Mouse (Mus musculus): ENCODE results near the gene Plppr1. TPM values are rescaled to one million over a fixed set of nuclear protein-coding genes. Genes with fewer than 3 reads are reported as not detected.
"Not testable (repeated sequence)": the region's sequence is repeated elsewhere in the genome, so short reads cannot be mapped to it uniquely, and the experiment has no call there.

The Plppr1 gene
- polyA plus RNA-seq, 1 experiment from 2014 or later, result 10.4 TPM

GRCm38 (mm10) chr4:49299576-49299975 lies 240.5 kb downstream of the Plppr1 start:
- ATAC-seq (ENCODE audit: insufficient number of reproducible peaks, low FRiP score, low TSS enrichment, low read depth), result no peak
- Histone ChIP-seq H3K36me3 (no peaks in the 10 kb centered on the region), H3K9ac (no peak overlapping the region), H3K27me3 (no peaks in the 10 kb centered on the region), H3K4me2 (replicated peaks) (no peak overlapping the region), H3K4me3 (replicated peaks) (no peak overlapping the region), H3K27ac (replicated peaks) (no peak overlapping the region), H3K9me3 (replicated peaks) (no peaks in the 10 kb centered on the region), H3K4me1 (no peaks in the 10 kb centered on the region)
- 30% methylated on average over 1 of the region's 1 CpGs for WGBS

GRCm38 (mm10) chr4:49321903-49322635 lies 263.0 kb downstream of the Plppr1 start:
- ATAC-seq (ENCODE audit: insufficient number of reproducible peaks, low FRiP score, low TSS enrichment, low read depth), result no peak; the same call in 1 of the 2 replicates
- no peak overlapping the region for H3K27ac ChIP-seq (replicated peaks)
- H3K36me3 ChIP-seq, result no peaks in the 10 kb centered on the region
- no peaks in the 10 kb centered on the region for H3K27me3 ChIP-seq
- H3K9me3 ChIP-seq (replicated peaks), result no peaks in the 10 kb centered on the region
- no peaks in the 10 kb centered on the region for H3K4me1 ChIP-seq
- 52% methylated on average over 6 of the region's 6 CpGs for WGBS
- H3K4me2 ChIP-seq (replicated peaks), result no peak overlapping the region
- no peak overlapping the region for H3K9ac ChIP-seq
- H3K4me3 ChIP-seq (replicated peaks), result no peak overlapping the region

DNA sequence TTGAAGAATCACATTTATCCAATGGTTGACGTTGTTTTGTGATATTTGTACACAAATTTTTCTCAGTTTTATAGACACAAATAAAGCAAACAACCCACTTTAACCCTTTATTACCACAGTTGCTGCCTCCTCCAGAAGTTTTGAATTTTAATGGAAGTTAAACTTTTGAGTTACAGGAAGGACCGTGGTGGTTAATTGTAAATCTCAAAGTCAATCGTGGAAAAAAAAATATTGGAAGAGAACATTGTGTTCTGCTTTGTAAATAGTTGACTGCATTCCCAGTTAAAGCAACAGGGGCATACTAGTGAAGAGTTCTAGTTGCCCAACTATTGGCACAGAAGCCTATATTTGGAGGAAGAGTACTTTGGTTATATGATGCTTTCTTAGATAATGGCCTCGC lies 278.9 kb downstream of the Plppr1 start:
- not testable (repeated sequence) for H3K4me3 ChIP-seq (replicated peaks); H3K9ac ChIP-seq; H3K4me2 ChIP-seq (replicated peaks); H3K36me3 ChIP-seq; H3K9me3 ChIP-seq (replicated peaks); H3K27ac ChIP-seq (replicated peaks); H3K27me3 ChIP-seq; ATAC-seq (ENCODE audit: insufficient number of reproducible peaks, low FRiP score, low TSS enrichment, low read depth); H3K4me1 ChIP-seq
- 78% methylated on average over 3 of the region's 4 CpGs for WGBS

DNA sequence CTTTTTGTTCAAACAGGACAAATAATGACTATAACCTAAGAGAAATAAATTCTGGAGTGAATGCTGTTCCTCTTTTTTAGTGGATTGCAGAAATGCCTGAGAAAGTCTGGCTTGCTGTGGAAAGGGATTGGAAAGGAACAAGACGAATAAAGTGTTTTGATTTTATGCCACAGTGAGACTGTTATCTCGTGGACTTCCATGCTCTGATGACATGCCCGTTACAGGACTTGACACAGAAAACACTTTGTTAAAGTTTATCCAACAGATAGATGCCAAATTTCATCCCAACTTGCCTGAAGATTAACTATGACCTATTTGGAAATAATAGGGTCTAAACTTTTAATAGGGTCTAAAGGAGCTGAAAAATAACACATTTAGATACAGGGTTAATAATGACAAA lies 281.0 kb downstream of the Plppr1 start:
- not testable (repeated sequence) for H3K4me3 ChIP-seq (replicated peaks); H3K27me3 ChIP-seq; H3K4me2 ChIP-seq (replicated peaks); ATAC-seq (ENCODE audit: insufficient number of reproducible peaks, low FRiP score, low TSS enrichment, low read depth); H3K27ac ChIP-seq (replicated peaks); H3K4me1 ChIP-seq; H3K9ac ChIP-seq; H3K9me3 ChIP-seq (replicated peaks); H3K36me3 ChIP-seq
- WGBS, result 76% methylated on average over 3 of the region's 3 CpGs

DNA sequence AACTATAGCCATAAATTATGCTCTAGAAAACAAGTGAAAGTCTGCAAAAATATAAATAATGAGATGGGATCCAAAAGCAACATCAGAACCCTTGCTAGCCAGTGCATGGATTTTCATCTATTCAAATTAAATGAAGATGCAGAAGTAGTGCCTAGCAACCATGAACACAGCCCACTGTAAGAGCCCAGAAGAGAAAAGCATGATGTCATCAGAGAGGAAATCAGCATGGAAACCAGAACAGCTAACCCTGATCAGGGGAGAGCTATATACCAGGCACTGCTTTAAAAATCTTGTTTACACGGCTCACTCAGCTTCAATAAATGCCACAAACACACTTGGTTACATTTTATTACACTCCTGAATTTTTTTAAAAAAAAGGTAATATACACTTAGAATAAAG lies 288.9 kb downstream of the Plppr1 start:
- not testable (repeated sequence) for H3K4me3 ChIP-seq (replicated peaks); H3K27ac ChIP-seq (replicated peaks); H3K36me3 ChIP-seq; H3K4me1 ChIP-seq; H3K9ac ChIP-seq; H3K4me2 ChIP-seq (replicated peaks); ATAC-seq (ENCODE audit: insufficient number of reproducible peaks, low FRiP score, low TSS enrichment, low read depth); H3K27me3 ChIP-seq; H3K9me3 ChIP-seq (replicated peaks)
- 69% methylated on average over 1 of the region's 1 CpGs for WGBS

GRCm38 (mm10) chr4:49348677-49349076 lies 289.6 kb downstream of the Plppr1 start:
- Histone ChIP-seq H3K27me3 (no peaks in the 10 kb centered on the region), H3K27ac (replicated peaks) (no peak overlapping the region), H3K9me3 (replicated peaks) (no peaks in the 10 kb centered on the region), H3K4me2 (replicated peaks) (no peak overlapping the region), H3K9ac (no peak overlapping the region), H3K36me3 (no peaks in the 10 kb centered on the region), H3K4me3 (replicated peaks) (no peak overlapping the region), H3K4me1 (no peaks in the 10 kb centered on the region)
- no peak for ATAC-seq (ENCODE audit: insufficient number of reproducible peaks, low FRiP score, low TSS enrichment, low read depth)
- 59% methylated on average over 2 of the region's 2 CpGs for WGBS

- WGBS, result 87% methylated on average over 4 of the region's 4 CpGs
- Histone ChIP-seq H3K27me3 (no peaks in the 10 kb centered on the region), H3K4me3 (replicated peaks) (no peak overlapping the region), H3K4me2 (replicated peaks) (no peak overlapping the region), H3K36me3 (no peaks in the 10 kb centered on the region), H3K27ac (replicated peaks) (no peak overlapping the region), H3K4me1 (no peaks in the 10 kb centered on the region), H3K9ac (no peak overlapping the region), H3K9me3 (replicated peaks) (no peaks in the 10 kb centered on the region)
- ATAC-seq (ENCODE audit: insufficient number of reproducible peaks, low FRiP score, low TSS enrichment, low read depth), result no peak
These were observed 291.4 kb downstream of the Plppr1 start for GRCm38 (mm10) chr4:49350470-49350869.

DNA sequence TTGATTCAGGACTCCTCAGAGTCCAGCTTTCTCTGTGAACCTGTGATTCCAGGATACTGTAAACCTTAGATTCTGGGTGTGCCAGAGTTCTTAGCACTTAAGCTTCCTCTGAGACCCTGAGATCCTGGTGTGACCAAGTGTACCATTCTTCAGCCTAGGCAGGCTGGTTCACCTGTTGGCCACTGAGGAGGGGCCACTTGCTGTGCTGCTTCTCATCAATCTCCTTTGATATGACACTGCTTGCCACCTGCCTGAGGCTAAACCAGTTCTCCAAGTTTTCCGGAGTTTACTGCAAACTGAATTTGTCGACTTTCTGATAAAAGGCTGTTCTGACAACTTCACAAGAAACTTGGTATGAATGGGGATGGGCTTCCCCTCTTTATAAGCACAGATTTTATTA lies 298.0 kb downstream of the Plppr1 start:
- no peak overlapping the region for H3K4me2 ChIP-seq (replicated peaks)
- H3K27me3 ChIP-seq, result no peaks in the 10 kb centered on the region
- H3K36me3 ChIP-seq, result no peaks in the 10 kb centered on the region
- H3K9me3 ChIP-seq (replicated peaks), result no peaks in the 10 kb centered on the region
- H3K27ac ChIP-seq (replicated peaks), result no peak overlapping the region
- ATAC-seq (ENCODE audit: insufficient number of reproducible peaks, low FRiP score, low TSS enrichment, low read depth), result no peak
- H3K4me1 ChIP-seq, result no peaks in the 10 kb centered on the region
- H3K4me3 ChIP-seq (replicated peaks), result no peak overlapping the region
- no peak overlapping the region for H3K9ac ChIP-seq
- 61% methylated on average over 2 of the region's 2 CpGs for WGBS

DNA sequence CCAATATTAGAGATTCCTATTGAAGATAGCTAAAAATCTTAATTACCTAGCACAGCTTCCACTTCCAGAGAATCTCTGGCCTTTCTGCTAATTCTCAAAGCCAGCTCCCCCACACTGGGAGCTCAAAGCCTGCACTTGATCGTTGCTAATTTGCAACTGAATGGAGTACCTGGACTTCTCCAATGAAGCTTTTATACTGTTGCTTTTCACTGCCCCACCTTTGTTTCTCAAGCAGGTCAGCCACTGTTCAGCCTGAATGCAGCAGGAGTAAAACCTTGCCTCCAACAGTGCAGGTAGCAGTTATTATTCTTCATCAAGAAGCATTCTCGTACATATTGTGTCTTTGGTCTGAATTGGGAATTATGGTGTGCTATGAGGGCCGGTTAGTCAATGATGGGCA lies 309.0 kb downstream of the Plppr1 start:
- H3K36me3 ChIP-seq; H3K4me3 ChIP-seq (replicated peaks); H3K9ac ChIP-seq; H3K27ac ChIP-seq (replicated peaks); H3K9me3 ChIP-seq (replicated peaks); H3K4me1 ChIP-seq; H3K4me2 ChIP-seq (replicated peaks); H3K27me3 ChIP-seq; ATAC-seq (ENCODE audit: insufficient number of reproducible peaks, low FRiP score, low TSS enrichment, low read depth): not testable (repeated sequence)
- WGBS, result 83% methylated on average over 3 of the region's 3 CpGs

- not testable (repeated sequence) for ATAC-seq (ENCODE audit: insufficient number of reproducible peaks, low FRiP score, low TSS enrichment, low read depth)
- whole genome bisulfite sequencing, result 79% methylated on average over 2 of the region's 2 CpGs
These were observed 324.7 kb downstream of the Plppr1 start for GRCm38 (mm10) chr4:49383576-49384318.

GRCm38 (mm10) chr4:49386873-49387272 lies 327.8 kb downstream of the Plppr1 start:
- no peak for ATAC-seq (ENCODE audit: insufficient number of reproducible peaks, low FRiP score, low TSS enrichment, low read depth)
- no peaks in the 10 kb centered on the region for H3K9me3 ChIP-seq (replicated peaks)
- H3K27me3 ChIP-seq, result no peaks in the 10 kb centered on the region
- no peaks in the 10 kb centered on the region for H3K4me1 ChIP-seq
- H3K27ac ChIP-seq (replicated peaks), result no peak overlapping the region
- 44% methylated on average over 2 of the region's 2 CpGs for WGBS
- no peak overlapping the region for H3K4me2 ChIP-seq (replicated peaks)
- H3K9ac ChIP-seq, result no peak overlapping the region
- H3K36me3 ChIP-seq, result no peaks in the 10 kb centered on the region
- no peak overlapping the region for H3K4me3 ChIP-seq (replicated peaks)

More at GRCm38 (mm10) chr4:49383576-49384318, 324.7 kb downstream of the Plppr1 start:
- not testable (repeated sequence) for H3K36me3 ChIP-seq; H3K9ac ChIP-seq; H3K4me2 ChIP-seq (replicated peaks); H3K4me3 ChIP-seq (replicated peaks); H3K27me3 ChIP-seq; H3K27ac ChIP-seq (replicated peaks); H3K9me3 ChIP-seq (replicated peaks); H3K4me1 ChIP-seq

All from embryonic facial prominence, embryonic 15.5 days (tissue).